Mouse (Mus musculus) thymus, adult 2 months (tissue): ENCODE results near the gene Asb1.

Source experiments
- CTCF ChIP-seq: fragments of 200-500 bp; IDR thresholded peaks from 2 replicates; pipeline ENCODE4 v1.5.1; 2012; ENCODE audit warnings: mild to moderate bottlenecking, control low read depth, low read length, moderate library complexity, borderline replicate concordance; ENCODE audit not compliant: control insufficient read depth, poor library complexity, insufficient read depth; ENCODE audit errors: extremely low read depth
- POLR2A ChIP-seq: fragments of 200-500 bp; IDR thresholded peaks from 2 replicates; pipeline ENCODE4 v1.6.1; 2012; ENCODE audit warnings: mild to moderate bottlenecking, low read length, control low read depth, moderate library complexity; ENCODE audit not compliant: control insufficient read depth, poor library complexity, insufficient read depth; ENCODE audit errors: extremely low read depth

DNA sequence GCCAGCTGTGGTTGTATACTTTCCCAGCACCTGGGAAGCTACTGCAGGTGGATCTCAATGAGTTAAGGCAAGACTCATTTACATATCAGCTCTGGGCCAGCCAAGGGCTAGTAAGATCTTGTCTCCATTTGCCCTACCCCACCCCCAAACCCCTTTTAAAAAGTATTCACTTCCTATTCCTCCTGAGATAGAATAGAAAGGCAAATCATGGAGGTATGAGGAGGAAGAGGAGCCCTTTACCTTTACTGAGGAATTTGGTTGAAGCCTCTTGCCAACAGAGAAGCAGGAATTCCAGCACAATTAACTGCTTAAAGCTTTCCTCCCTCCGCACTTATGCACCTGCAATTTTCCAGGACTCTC is 1.8 kb upstream of the Asb1 start:
- TF ChIP-seq POLR2A, result no peak
- no peak for TF ChIP-seq CTCF
